Mouse (Mus musculus): Measurements from ENCODE around the gene Dmwd. TPM values are rescaled to one million over a fixed set of nuclear protein-coding genes. Genes with fewer than 3 reads are reported as not detected.

Gene Dmwd
- polyA plus RNA-seq, 1 experiment from 2014 or later: 5.4 TPM

DNA sequence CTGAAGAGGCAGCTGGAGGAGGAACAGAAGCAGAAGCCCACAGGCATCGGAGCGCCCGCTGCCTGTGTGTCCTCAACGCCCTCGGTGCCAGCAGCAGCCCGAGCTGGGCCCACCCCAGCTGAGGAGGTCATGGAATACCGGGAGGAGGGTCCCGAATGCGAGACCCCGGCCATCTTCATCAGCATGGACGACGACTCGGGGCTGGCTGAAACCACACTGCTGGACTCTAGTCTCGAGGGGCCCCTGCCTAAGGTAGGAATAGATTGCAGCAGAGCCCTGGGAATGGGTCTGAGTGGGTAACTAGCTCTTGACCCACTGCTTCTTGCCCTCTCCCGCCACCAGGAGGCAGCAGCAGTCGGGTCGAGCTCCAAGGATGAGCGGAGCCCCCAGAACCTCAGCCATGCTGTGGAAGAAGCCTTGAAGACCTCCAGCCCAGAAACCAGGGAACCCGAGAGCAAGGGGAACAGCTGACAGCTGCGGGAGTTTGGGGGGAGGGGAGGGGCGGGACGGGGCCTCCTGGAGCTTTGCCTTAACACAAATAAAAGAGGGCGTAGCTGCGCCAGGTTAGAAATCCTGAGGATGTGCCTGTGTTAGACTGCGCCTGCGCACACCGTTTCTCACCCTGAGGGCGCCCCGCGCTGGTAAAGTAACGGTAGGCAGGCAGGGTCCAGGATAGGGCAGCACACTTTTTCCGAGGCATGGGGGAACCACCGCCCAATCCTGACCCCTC lies 21.8 kb upstream of the Dmwd start, which contains the start of gene Rsph6a:
Rsph6a (plus strand) TSS at position 644 of the 730 bp plus-strand sequence.
- H3K4me3 ChIP-seq (ENCODE audit: low read depth, low read length): no peak within 1 kb of the TSS
- TF ChIP-seq CTCF (IDR thresholded peaks at IDR 0.05; ENCODE audit: low read depth): peak; percentile 75
- no peak within 1 kb of the TSS for H3K4me2 ChIP-seq (replicated peaks; ENCODE audit: low read depth)
- 40% methylated on average over 33 of the region's 33 CpGs for WGBS
- H3K9ac ChIP-seq (ENCODE audit: low read depth, low read length): no peak within 1 kb of the TSS
- no peaks in the 10 kb centered on the region for H3K4me1 ChIP-seq (replicated peaks; ENCODE audit: control insufficient read depth, insufficient read depth, low read length)
- H3K36me3 ChIP-seq (ENCODE audit: control insufficient read depth, insufficient read depth): peaks cover 42% of the 10 kb centered on the region
- no peaks in the 10 kb centered on the region for H3K9me3 ChIP-seq (ENCODE audit: control insufficient read depth)
- no peak within 1 kb of the TSS for H3K27ac ChIP-seq (ENCODE audit: low read depth, low read length)
- no peaks in the 10 kb centered on the region for H3K27me3 ChIP-seq (replicated peaks; ENCODE audit: control insufficient read depth, insufficient read depth, low read length)
- 0 out of 2 replicates have a peak, but pooled peaks have one; percentile 30 for ATAC-seq

DNA sequence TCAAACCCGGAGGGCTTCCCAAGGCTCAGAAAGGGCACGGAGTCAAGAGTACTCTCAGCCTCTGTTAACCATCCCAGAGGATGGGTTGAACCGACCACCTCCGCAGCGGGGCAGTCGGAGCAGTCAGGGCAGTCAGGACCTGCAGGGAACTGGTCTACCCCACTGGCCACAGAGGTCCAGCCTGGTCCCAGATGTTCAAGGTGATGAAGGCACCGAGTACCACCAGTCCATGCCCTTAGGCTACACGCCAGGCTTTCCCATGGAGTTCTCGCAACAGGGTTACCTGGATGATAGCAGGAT lies 21.3 kb upstream of the Dmwd start:
- H3K27ac ChIP-seq (ENCODE audit: low read depth, low read length): no peak overlapping the region
- no peak for TF ChIP-seq CTCF (IDR thresholded peaks at IDR 0.05; ENCODE audit: low read depth)
- 77% methylated on average over 9 of the region's 9 CpGs for WGBS
- no peaks in the 10 kb centered on the region for H3K27me3 ChIP-seq (replicated peaks; ENCODE audit: control insufficient read depth, insufficient read depth, low read length)
- no peaks in the 10 kb centered on the region for H3K4me1 ChIP-seq (replicated peaks; ENCODE audit: control insufficient read depth, insufficient read depth, low read length)
- peaks cover 37% of the 10 kb centered on the region for H3K36me3 ChIP-seq (ENCODE audit: control insufficient read depth, insufficient read depth)
- ATAC-seq: no peak
- no peak overlapping the region for H3K9ac ChIP-seq (ENCODE audit: low read depth, low read length)
- no peak overlapping the region for H3K4me2 ChIP-seq (replicated peaks; ENCODE audit: low read depth)
- no peak overlapping the region for H3K4me3 ChIP-seq (ENCODE audit: low read depth, low read length)
- no peaks in the 10 kb centered on the region for H3K9me3 ChIP-seq (ENCODE audit: control insufficient read depth)

- H3K27me3 ChIP-seq (replicated peaks; ENCODE audit: control insufficient read depth, insufficient read depth, low read length): no peaks in the 10 kb centered on the region
- WGBS: 92% methylated on average over 8 of the region's 8 CpGs
- H3K4me2 ChIP-seq (replicated peaks; ENCODE audit: low read depth): no peak overlapping the region
- peaks cover 33% of the 10 kb centered on the region for H3K36me3 ChIP-seq (ENCODE audit: control insufficient read depth, insufficient read depth)
- no peaks in the 10 kb centered on the region for H3K9me3 ChIP-seq (ENCODE audit: control insufficient read depth)
- no peak for ATAC-seq
- no peak overlapping the region for H3K4me3 ChIP-seq (ENCODE audit: low read depth, low read length)
- H3K27ac ChIP-seq (ENCODE audit: low read depth, low read length): no peak overlapping the region
- H3K9ac ChIP-seq (ENCODE audit: low read depth, low read length): no peak overlapping the region
- H3K4me1 ChIP-seq (replicated peaks; ENCODE audit: control insufficient read depth, insufficient read depth, low read length): no peaks in the 10 kb centered on the region
- no peak for TF ChIP-seq CTCF (IDR thresholded peaks at IDR 0.05; ENCODE audit: low read depth)
Measured at GRCm38 (mm10) chr7:19055108-19055507, 20.9 kb upstream of the Dmwd start.

DNA sequence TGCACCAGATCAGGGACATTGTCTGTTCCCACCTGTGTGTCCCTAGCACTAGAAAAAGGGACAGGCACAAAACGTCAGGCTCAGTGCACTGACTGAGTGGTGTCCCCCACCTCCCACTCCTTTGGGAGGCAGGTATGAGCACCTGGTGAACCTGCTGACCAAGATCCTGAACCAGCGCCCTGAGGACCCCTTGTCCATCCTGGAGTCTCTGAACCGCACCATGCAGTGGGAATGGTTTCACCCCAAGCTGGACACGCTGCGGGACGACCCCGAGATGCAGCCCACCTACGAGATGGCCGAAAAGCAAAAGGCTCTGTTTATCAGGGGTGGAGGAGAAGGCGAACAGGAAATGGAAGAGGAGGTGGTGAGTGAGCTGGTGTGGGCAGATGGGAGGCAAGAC lies 18.6 kb upstream of the Dmwd start:
- Histone ChIP-seq H3K9ac (ENCODE audit: low read depth, low read length) (no peak overlapping the region), H3K4me1 (replicated peaks; ENCODE audit: control insufficient read depth, insufficient read depth, low read length) (no peaks in the 10 kb centered on the region), H3K27me3 (replicated peaks; ENCODE audit: control insufficient read depth, insufficient read depth, low read length) (no peaks in the 10 kb centered on the region), H3K4me2 (replicated peaks; ENCODE audit: low read depth) (no peak overlapping the region), H3K9me3 (ENCODE audit: control insufficient read depth) (no peaks in the 10 kb centered on the region), H3K36me3 (ENCODE audit: control insufficient read depth, insufficient read depth) (peaks cover 13% of the 10 kb centered on the region; the same call in 1 of the 2 replicates), H3K4me3 (ENCODE audit: low read depth, low read length) (no peak overlapping the region), H3K27ac (ENCODE audit: low read depth, low read length) (no peak overlapping the region)
- no peak for TF ChIP-seq CTCF (IDR thresholded peaks at IDR 0.05; ENCODE audit: low read depth)
- no peak for ATAC-seq
- 88% methylated on average over 10 of the region's 10 CpGs for WGBS

GRCm38 (mm10) chr7:19065896-19066295 lies 10.1 kb upstream of the Dmwd start:
- ATAC-seq: no peak
- no peak overlapping the region for H3K4me3 ChIP-seq (ENCODE audit: low read depth, low read length)
- no peak overlapping the region for H3K4me2 ChIP-seq (replicated peaks; ENCODE audit: low read depth)

DNA sequence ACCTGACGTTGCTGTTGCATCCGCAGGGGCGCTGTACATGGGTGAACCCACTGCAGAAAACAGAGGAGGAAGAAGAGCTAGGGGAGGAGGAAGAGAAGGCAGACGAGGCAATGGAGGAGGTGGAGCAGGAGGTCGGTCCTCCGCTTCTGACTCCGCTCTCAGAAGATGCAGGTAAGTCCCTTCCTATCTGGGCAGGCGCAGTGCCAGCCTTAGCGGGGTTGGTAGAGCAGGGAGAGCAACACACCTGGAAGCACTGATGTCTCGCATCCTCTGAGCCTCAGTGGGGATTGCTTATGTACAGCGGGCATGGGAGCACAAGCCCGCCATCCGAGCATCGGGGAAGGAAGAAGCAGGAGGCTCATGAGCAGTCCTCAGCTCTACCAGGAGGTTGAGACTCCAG lies 9.0 kb upstream of the Dmwd start:
- 33% methylated on average over 14 of the region's 14 CpGs for WGBS
- no peaks in the 10 kb centered on the region for H3K4me1 ChIP-seq (replicated peaks; ENCODE audit: control insufficient read depth, insufficient read depth, low read length)
- peaks cover 29% of the 10 kb centered on the region for H3K27me3 ChIP-seq (replicated peaks; ENCODE audit: control insufficient read depth, insufficient read depth, low read length)
- no peak overlapping the region for H3K27ac ChIP-seq (ENCODE audit: low read depth, low read length)
- no peak overlapping the region for H3K4me2 ChIP-seq (replicated peaks; ENCODE audit: low read depth)
- no peak for ATAC-seq
- H3K9ac ChIP-seq (ENCODE audit: low read depth, low read length): no peak overlapping the region
- H3K4me3 ChIP-seq (ENCODE audit: low read depth, low read length): no peak overlapping the region
- H3K9me3 ChIP-seq (ENCODE audit: control insufficient read depth): no peaks in the 10 kb centered on the region
- no peak for TF ChIP-seq CTCF (IDR thresholded peaks at IDR 0.05; ENCODE audit: low read depth)
- H3K36me3 ChIP-seq (ENCODE audit: control insufficient read depth, insufficient read depth): no peaks in the 10 kb centered on the region

More at GRCm38 (mm10) chr7:19065896-19066295, 10.1 kb upstream of the Dmwd start:
- H3K36me3 ChIP-seq (ENCODE audit: control insufficient read depth, insufficient read depth): no peaks in the 10 kb centered on the region
- H3K27me3 ChIP-seq (replicated peaks; ENCODE audit: control insufficient read depth, insufficient read depth, low read length): peaks cover 29% of the 10 kb centered on the region
- no peaks in the 10 kb centered on the region for H3K9me3 ChIP-seq (ENCODE audit: control insufficient read depth)
- no peak overlapping the region for H3K27ac ChIP-seq (ENCODE audit: low read depth, low read length)
- H3K4me1 ChIP-seq (replicated peaks; ENCODE audit: control insufficient read depth, insufficient read depth, low read length): no peaks in the 10 kb centered on the region
- 46% methylated on average over 13 of the region's 13 CpGs for WGBS
- no peak for TF ChIP-seq CTCF (IDR thresholded peaks at IDR 0.05; ENCODE audit: low read depth)
- no peak overlapping the region for H3K9ac ChIP-seq (ENCODE audit: low read depth, low read length)

Data from intestine, postnatal 0 days (tissue).